Mouse (Mus musculus) lung, postnatal 14 days (tissue): ENCODE results near the gene Tbxas1.

Experiments used
- DNase-seq: peaks from one replicate; pipeline ENCODE4 v3.0.0; 2021

Gene Tbxas1

GRCm38 (mm10) chr6:39132556-39132955 lies 257.4 kb downstream of the Tbxas1 start:
- no peak for DNase-seq
